Mouse (Mus musculus) ES-Bruce4 (cell line): ENCODE data around the gene Trat1. TPM values are rescaled to one million over a fixed set of nuclear protein-coding genes. Genes with fewer than 3 reads are reported as not detected.

Experiments used
- H3K27ac ChIP-seq: 2 replicates; pipeline ENCODE4 v1.5.1; 2012; ENCODE audit warnings: low read length, inconsistent platforms; ENCODE audit not compliant: insufficient read depth
- H3K27me3 ChIP-seq: 2 replicates; pipeline ENCODE4 v1.6.1; 2012; ENCODE audit warnings: mild to moderate bottlenecking, low read length, inconsistent platforms; ENCODE audit not compliant: control insufficient read depth, poor library complexity, insufficient read depth, severe bottlenecking
- H3K36me3 ChIP-seq: 2 replicates; pipeline ENCODE4 v1.6.1; 2012; ENCODE audit warnings: inconsistent platforms, mild to moderate bottlenecking, low read length, moderate library complexity; ENCODE audit not compliant: control insufficient read depth, poor library complexity, insufficient read depth, severe bottlenecking
- H3K4me1 ChIP-seq: one replicate; pipeline ENCODE4 v1.8.1; 2011; ENCODE audit warnings: low read length; ENCODE audit not compliant: control insufficient read depth, insufficient read depth
- H3K4me3 ChIP-seq: 2 replicates; pipeline ENCODE4 v1.5.1; 2011; ENCODE audit warnings: low read depth, mild to moderate bottlenecking, low read length
- H3K9ac ChIP-seq: 2 replicates; pipeline ENCODE4 v1.6.1; 2012; ENCODE audit warnings: low read depth, mild to moderate bottlenecking, inconsistent platforms; ENCODE audit not compliant: poor library complexity, severe bottlenecking
- H3K9me3 ChIP-seq: replicated peaks from 2 replicates; pipeline ENCODE4 v1.6.1; 2012; ENCODE audit warnings: mild to moderate bottlenecking, low read length, inconsistent platforms; ENCODE audit not compliant: control insufficient read depth, poor library complexity, insufficient read depth, severe bottlenecking
- CTCF ChIP-seq: IDR thresholded peaks from one replicate; pipeline ENCODE4 v1.8.1; 2011; ENCODE audit warnings: low read depth, low read length
- EP300 ChIP-seq: IDR thresholded peaks from 2 replicates; pipeline ENCODE4 v1.6.1; 2011; ENCODE audit warnings: low read depth, low read length; ENCODE audit not compliant: insufficient read depth
- POLR2A ChIP-seq: IDR thresholded peaks from one replicate; pipeline ENCODE4 v1.8.1; 2011; ENCODE audit warnings: low read length; ENCODE audit not compliant: insufficient read depth
- polyA plus RNA-seq: library from polyadenylated mRNA; stranded (reverse); fragments of >200 nt; gene quantifications from 2 replicates; pipeline ENCODE4 v1.2.4, GENCODE M21; 2011; ENCODE audit warnings: low read depth; ENCODE audit not compliant: missing spikeins, insufficient read depth, insufficient read length

The Trat1 gene
- polyA plus RNA-seq, 1 experiment = not detected

DNA sequence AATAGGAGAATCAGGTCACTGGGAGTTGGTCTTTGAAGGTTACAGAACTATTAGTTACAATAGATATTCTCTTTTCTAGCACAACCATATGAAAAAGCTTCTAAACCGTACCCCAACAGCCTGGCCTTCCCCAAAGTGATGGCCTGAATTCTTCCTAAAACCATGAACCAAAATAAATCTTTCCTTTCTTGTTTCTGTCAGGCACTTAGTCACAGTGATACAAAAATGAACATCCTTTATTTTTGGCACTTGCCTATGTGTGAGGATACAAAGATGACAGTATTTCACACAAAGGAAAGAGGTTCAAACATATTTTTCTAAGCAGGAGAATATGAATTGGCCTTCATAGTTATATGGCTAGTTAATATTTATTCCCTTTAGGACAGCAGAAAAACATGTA is 33.6 kb upstream of the Trat1 start:
- no peak overlapping the region for H3K4me3 ChIP-seq
- H3K36me3 ChIP-seq = no peaks in the 10 kb centered on the region
- no peak overlapping the region for H3K9ac ChIP-seq
- no peaks in the 10 kb centered on the region for H3K27me3 ChIP-seq
- H3K9me3 ChIP-seq = no peaks in the 10 kb centered on the region
- no peak for TF ChIP-seq POLR2A
- no peak for TF ChIP-seq CTCF
- TF ChIP-seq EP300 = no peak
- H3K27ac ChIP-seq = no peak overlapping the region
- H3K4me1 ChIP-seq = no peaks in the 10 kb centered on the region

DNA sequence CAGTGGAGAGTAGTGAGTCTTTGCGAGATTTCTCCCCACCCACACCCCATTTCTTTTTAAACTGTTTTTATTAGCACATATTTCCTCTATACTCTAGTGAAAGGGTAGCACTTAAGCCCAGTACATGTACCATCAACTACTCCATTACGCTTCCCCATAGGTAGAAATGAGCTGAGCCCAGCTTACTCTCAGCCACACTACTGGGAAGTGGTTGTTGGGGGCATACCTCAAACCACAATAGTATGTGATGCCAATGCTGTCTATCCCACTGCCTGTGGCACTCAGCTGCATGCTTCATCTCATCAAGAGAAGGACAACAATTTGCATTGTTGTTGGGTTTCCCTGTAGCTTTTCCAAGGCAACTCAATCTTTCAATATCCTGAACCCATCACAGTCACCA is 29.1 kb upstream of the Trat1 start:
- Histone ChIP-seq H3K4me1 (no peaks in the 10 kb centered on the region), H3K9ac (no peak overlapping the region), H3K36me3 (no peaks in the 10 kb centered on the region), H3K4me3 (no peak overlapping the region), H3K27me3 (no peaks in the 10 kb centered on the region), H3K27ac (no peak overlapping the region), H3K9me3 (no peaks in the 10 kb centered on the region)
- no peak for TF ChIP-seq POLR2A
- TF ChIP-seq CTCF = no peak
- no peak for TF ChIP-seq EP300

DNA sequence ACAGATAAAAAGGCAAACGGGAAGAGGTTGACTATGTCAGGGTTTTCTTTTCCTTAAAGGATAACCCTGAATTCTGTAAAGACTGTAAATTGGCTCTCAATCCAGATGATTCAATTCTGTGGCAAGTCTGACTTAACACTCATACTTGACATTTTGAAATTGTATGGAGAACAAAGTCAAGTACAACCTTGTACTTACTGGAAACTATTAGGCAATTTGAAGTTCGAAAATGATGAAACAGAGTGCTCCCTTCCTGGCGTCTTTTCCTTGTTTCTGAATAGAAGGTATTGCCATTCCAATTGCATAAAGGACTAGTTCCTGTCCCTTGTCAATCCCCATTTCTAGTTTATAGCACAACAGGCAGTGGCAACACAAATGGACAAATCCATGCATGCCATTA is 27.6 kb upstream of the Trat1 start:
- H3K36me3 ChIP-seq = no peaks in the 10 kb centered on the region
- H3K4me3 ChIP-seq = no peak overlapping the region
- no peak overlapping the region for H3K9ac ChIP-seq
- TF ChIP-seq POLR2A (no peak), CTCF (no peak), EP300 (no peak)
- no peaks in the 10 kb centered on the region for H3K9me3 ChIP-seq
- H3K4me1 ChIP-seq = no peaks in the 10 kb centered on the region
- H3K27me3 ChIP-seq = no peaks in the 10 kb centered on the region
- no peak overlapping the region for H3K27ac ChIP-seq

DNA sequence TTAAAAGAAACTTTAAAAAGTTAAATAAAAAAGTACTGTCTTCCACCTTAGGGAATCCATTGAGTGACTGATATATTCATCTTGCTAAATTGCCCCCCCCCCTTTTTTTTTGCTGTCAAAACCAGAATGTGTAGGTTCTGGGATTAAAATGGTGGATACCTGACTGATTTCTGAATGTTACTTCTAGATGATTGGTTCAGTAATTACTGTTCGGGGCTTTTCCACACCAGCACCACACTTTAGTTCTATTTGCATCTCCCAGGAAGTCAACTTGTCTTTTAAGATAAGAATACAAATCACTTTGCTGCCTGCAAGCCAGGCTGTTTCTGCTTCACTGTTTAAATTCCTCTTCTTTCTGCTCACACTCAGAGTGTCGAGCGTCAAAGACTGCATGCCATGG is 26.5 kb upstream of the Trat1 start:
- Histone ChIP-seq H3K27ac (no peak overlapping the region), H3K27me3 (no peaks in the 10 kb centered on the region)
- TF ChIP-seq EP300 = no peak
- no peak for TF ChIP-seq CTCF
- no peak for TF ChIP-seq POLR2A

DNA sequence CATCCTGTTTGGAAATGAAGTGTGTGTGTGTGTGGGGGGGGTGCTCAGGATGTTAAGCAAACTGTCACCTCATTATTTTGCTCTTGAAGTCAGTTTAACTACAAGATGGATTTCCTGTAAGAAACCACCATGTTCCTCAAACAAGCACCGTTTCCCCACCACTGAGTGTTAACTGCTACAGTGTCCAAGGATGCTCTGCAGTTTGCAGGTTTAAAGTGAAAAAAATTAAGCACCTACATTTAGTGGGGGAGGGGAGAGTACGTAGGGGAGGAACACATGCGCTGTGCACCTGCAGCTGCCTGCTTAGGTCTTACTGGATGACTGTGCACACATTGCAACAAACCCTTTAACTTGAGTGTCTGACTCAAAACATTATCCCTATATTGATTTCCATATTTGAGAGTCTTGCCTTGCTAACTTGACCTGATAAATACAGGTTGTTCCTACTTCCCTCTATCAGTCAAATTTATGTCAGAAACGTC is 16.9 kb upstream of the Trat1 start:
- no peak for TF ChIP-seq CTCF
- TF ChIP-seq POLR2A = no peak
- no peak for TF ChIP-seq EP300
- H3K27me3 ChIP-seq = no peaks in the 10 kb centered on the region
- H3K9ac ChIP-seq = no peak overlapping the region
- no peak overlapping the region for H3K4me3 ChIP-seq
- H3K4me1 ChIP-seq = no peaks in the 10 kb centered on the region
- no peaks in the 10 kb centered on the region for H3K9me3 ChIP-seq
- no peak overlapping the region for H3K27ac ChIP-seq
- H3K36me3 ChIP-seq = no peaks in the 10 kb centered on the region

More for the DNA sequence above, 26.5 kb upstream of the Trat1 start:
- H3K4me3 ChIP-seq = no peak overlapping the region
- H3K4me1 ChIP-seq = no peaks in the 10 kb centered on the region
- H3K36me3 ChIP-seq = no peaks in the 10 kb centered on the region
- H3K9me3 ChIP-seq = no peaks in the 10 kb centered on the region
- no peak overlapping the region for H3K9ac ChIP-seq

DNA sequence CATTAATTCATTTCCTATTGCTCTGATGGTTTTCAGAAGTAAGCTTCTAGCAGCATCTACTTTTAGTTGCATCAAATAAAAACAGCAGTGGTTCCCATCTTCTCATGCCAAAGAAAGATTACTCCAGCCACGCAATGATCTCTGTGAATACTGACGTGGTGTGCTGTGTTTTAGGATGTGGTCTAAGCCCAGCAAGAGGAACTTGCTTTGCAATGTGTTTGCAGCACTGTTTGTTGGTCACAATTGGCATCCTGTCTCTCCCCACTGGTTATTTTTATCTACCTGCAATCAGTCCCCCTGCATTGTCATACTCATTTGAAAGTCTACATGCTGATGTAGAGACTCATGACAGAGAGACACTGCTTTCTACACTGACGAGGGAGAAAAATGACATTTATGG is 14.4 kb upstream of the Trat1 start:
- no peak overlapping the region for H3K27ac ChIP-seq
- no peaks in the 10 kb centered on the region for H3K27me3 ChIP-seq
- H3K9ac ChIP-seq = no peak overlapping the region
- no peaks in the 10 kb centered on the region for H3K36me3 ChIP-seq
- no peak for TF ChIP-seq POLR2A
- TF ChIP-seq EP300 = no peak
- no peak for TF ChIP-seq CTCF
- H3K4me1 ChIP-seq = no peaks in the 10 kb centered on the region
- H3K4me3 ChIP-seq = no peak overlapping the region
- no peaks in the 10 kb centered on the region for H3K9me3 ChIP-seq
